Mouse (Mus musculus) MEL (cell line): ENCODE measurements around the gene Foxf2. TPM values are rescaled to one million over a fixed set of nuclear protein-coding genes. Genes with fewer than 3 reads are reported as not detected.

Experiments used
- DNase-seq: peaks from one replicate; pipeline ENCODE4 v3.0.0; 2011; ENCODE audit warnings: low read depth, low spot score
- H3K27ac ChIP-seq: 2 replicates; pipeline ENCODE4 v1.5.1; 2012; ENCODE audit warnings: low read depth, mild to moderate bottlenecking, control low read depth, low read length, moderate library complexity; ENCODE audit not compliant: control insufficient read depth
- H3K27me3 ChIP-seq, 2 experiments: fragments of 150-350 bp in 1 of 2; sonication (generic) in 1 of 2; 2 replicates each; pipeline ENCODE4 v1.6.1; 2012; ENCODE audit warnings: low read length in 2 of 2, mild to moderate bottlenecking in 2 of 2, improper control_type of control experiment in 1 of 2, moderate library complexity in 1 of 2; ENCODE audit not compliant: insufficient read depth in 2 of 2, control insufficient read depth in 1 of 2
- H3K36me3 ChIP-seq, 2 experiments: 2 replicates each; pipeline ENCODE4 v1.6.1; 2012 to 2014; ENCODE audit warnings: low read length in 2 of 2, improper control_type of control experiment in 1 of 2, inconsistent platforms in 1 of 2, mild to moderate bottlenecking in 1 of 2; ENCODE audit not compliant: insufficient read depth in 2 of 2, control insufficient read depth in 1 of 2
- H3K4me1 ChIP-seq, 2 experiments: fragments of 150-350 bp in 1 of 2; sonication (generic) in 1 of 2; 2 replicates each; pipeline ENCODE4 v1.6.1; 2012; ENCODE audit warnings: low read length in 2 of 2, improper control_type of control experiment in 1 of 2, mild to moderate bottlenecking in 1 of 2; ENCODE audit not compliant: insufficient read depth in 2 of 2, control insufficient read depth in 1 of 2
- H3K4me3 ChIP-seq, 2 experiments: fragments of 150-350 bp in 1 of 2; sonication (generic) in 1 of 2; 2 replicates each; pipeline ENCODE4 v1.5.1; 2012; ENCODE audit warnings: low read depth in 2 of 2, low read length in 2 of 2, mild to moderate bottlenecking in 2 of 2, moderate library complexity in 2 of 2, control low read depth in 1 of 2, improper control_type of control experiment in 1 of 2; ENCODE audit not compliant: control insufficient read depth in 1 of 2, insufficient read depth in 1 of 2
- H3K79me2 ChIP-seq: 2 replicates; pipeline ENCODE4 v1.6.1; 2012; ENCODE audit warnings: mild to moderate bottlenecking, low read length, moderate library complexity; ENCODE audit not compliant: control insufficient read depth, poor library complexity, insufficient read depth
- H3K9ac ChIP-seq: 2 replicates; pipeline ENCODE4 v1.6.1; 2012; ENCODE audit warnings: low read depth, mild to moderate bottlenecking, control low read depth, low read length, moderate library complexity; ENCODE audit not compliant: control insufficient read depth, poor library complexity, severe bottlenecking
- H3K9me3 ChIP-seq: fragments of 150-350 bp; sonication (generic); replicated peaks from 2 replicates; pipeline ENCODE4 v1.6.1; 2012; ENCODE audit warnings: mild to moderate bottlenecking, low read length, improper control_type of control experiment, moderate library complexity; ENCODE audit not compliant: insufficient read depth
- CHD2 ChIP-seq: IDR thresholded peaks from 2 replicates; pipeline ENCODE4 v1.6.1; 2011; ENCODE audit warnings: low read length, improper control_type of control experiment
- E2F4 ChIP-seq: IDR thresholded peaks from 2 replicates; pipeline ENCODE4 v1.6.1; 2011; ENCODE audit warnings: low read depth, low read length, improper control_type of control experiment, borderline replicate concordance
- ELF1 ChIP-seq: IDR thresholded peaks from 2 replicates; pipeline ENCODE4 v1.6.1; 2014; ENCODE audit warnings: low read depth, mild to moderate bottlenecking, inconsistent platforms, low read length, improper control_type of control experiment, moderate library complexity
- EP300 ChIP-seq, 2 experiments: IDR thresholded peaks; 2 replicates each; pipeline ENCODE4 v1.6.1; 2011; ENCODE audit warnings: improper control_type of control experiment in 2 of 2, low read length in 2 of 2, low read depth in 1 of 2, mild to moderate bottlenecking in 1 of 2
- ETS1 ChIP-seq: IDR thresholded peaks from 2 replicates; pipeline ENCODE4 v1.6.1; 2012; ENCODE audit warnings: low read depth, mild to moderate bottlenecking, inconsistent platforms, low read length, improper control_type of control experiment, moderate library complexity
- HCFC1 ChIP-seq: IDR thresholded peaks from 2 replicates; pipeline ENCODE4 v1.6.1; 2012; ENCODE audit warnings: low read depth, mild to moderate bottlenecking, inconsistent platforms, low read length, improper control_type of control experiment, moderate library complexity
- JUND ChIP-seq: IDR thresholded peaks from 2 replicates; pipeline ENCODE4 v1.6.1; 2011; ENCODE audit warnings: low read depth, mild to moderate bottlenecking, improper control_type of control experiment, low read length
- MAFK ChIP-seq: IDR thresholded peaks from 2 replicates; pipeline ENCODE4 v1.6.1; 2011; ENCODE audit warnings: low read depth, mild to moderate bottlenecking, low read length, improper control_type of control experiment, borderline replicate concordance
- MAX ChIP-seq: IDR thresholded peaks from 2 replicates; pipeline ENCODE4 v1.6.1; 2011; ENCODE audit warnings: low read length, improper control_type of control experiment
- MEF2A ChIP-seq: IDR thresholded peaks from 2 replicates; pipeline ENCODE4 v1.6.1; 2014; ENCODE audit warnings: low read depth, mild to moderate bottlenecking, inconsistent platforms, low read length, improper control_type of control experiment; ENCODE audit not compliant: poor library complexity, insufficient replicate concordance, severe bottlenecking; ENCODE audit errors: extremely low read depth
- MYC ChIP-seq: IDR thresholded peaks from 2 replicates; pipeline ENCODE4 v1.6.1; 2011; ENCODE audit warnings: low read depth, mild to moderate bottlenecking, low read length, improper control_type of control experiment, moderate library complexity
- POLR2A ChIP-seq, 2 experiments: IDR thresholded peaks; 2 replicates each; pipeline ENCODE4 v1.6.1; 2011 to 2012; ENCODE audit warnings: low read length in 2 of 2, mild to moderate bottlenecking in 2 of 2, control low read depth in 1 of 2, improper control_type of control experiment in 1 of 2, low read depth in 1 of 2, moderate library complexity in 1 of 2; ENCODE audit not compliant: control insufficient read depth in 1 of 2, insufficient read depth in 1 of 2, poor library complexity in 1 of 2
- POLR2AphosphoS2 ChIP-seq: IDR thresholded peaks from 2 replicates; pipeline ENCODE4 v1.6.1; 2011; ENCODE audit warnings: low read length, improper control_type of control experiment
- RAD21 ChIP-seq: IDR thresholded peaks from 2 replicates; pipeline ENCODE4 v1.6.1; 2011; ENCODE audit warnings: mild to moderate bottlenecking, low read depth, low read length, improper control_type of control experiment
- SIN3A ChIP-seq: IDR thresholded peaks from 2 replicates; pipeline ENCODE4 v1.6.1; 2012; ENCODE audit warnings: low read length, improper control_type of control experiment, inconsistent platforms
- SMC3 ChIP-seq: IDR thresholded peaks from 2 replicates; pipeline ENCODE4 v1.6.1; 2011; ENCODE audit warnings: low read depth, low read length, improper control_type of control experiment
- TBP ChIP-seq: IDR thresholded peaks from 2 replicates; pipeline ENCODE4 v1.8.0; 2011; ENCODE audit warnings: low read depth, low read length, improper control_type of control experiment
- TCF12 ChIP-seq: IDR thresholded peaks from 2 replicates; pipeline ENCODE4 v1.6.1; 2014; ENCODE audit warnings: low read depth, mild to moderate bottlenecking, inconsistent platforms, low read length, improper control_type of control experiment, moderate library complexity
- USF1 ChIP-seq: IDR thresholded peaks from 2 replicates; pipeline ENCODE4 v1.6.1; 2014; ENCODE audit warnings: low read depth, mild to moderate bottlenecking, inconsistent platforms, low read length, improper control_type of control experiment, moderate library complexity
- USF2 ChIP-seq, 2 experiments: IDR thresholded peaks; 2 replicates each; pipeline ENCODE4 v1.6.1; 2011 to 2012; ENCODE audit warnings: improper control_type of control experiment in 2 of 2, low read length in 2 of 2, borderline replicate concordance in 1 of 2, inconsistent platforms in 1 of 2, low read depth in 1 of 2, mild to moderate bottlenecking in 1 of 2; ENCODE audit not compliant: insufficient read depth in 1 of 2
- ZNF384 ChIP-seq: IDR thresholded peaks from 2 replicates; pipeline ENCODE4 v1.6.1; 2012; ENCODE audit warnings: low read depth, mild to moderate bottlenecking, inconsistent platforms, low read length, improper control_type of control experiment
- polyA plus RNA-seq, 2 experiments: library from polyadenylated mRNA; stranded (reverse) in 1 of 2; unstranded in 1 of 2; fragments of >175 nt in 1 of 2; fragments of >200 nt in 1 of 2; gene quantifications; 2 replicates each; pipeline versions ENCODE4 v1.2.1 to v1.2.4; 2012; ENCODE audit warnings: low replicate concordance in 2 of 2, low read depth in 1 of 2; ENCODE audit not compliant: insufficient read length in 2 of 2, insufficient read depth in 1 of 2, missing spikeins in 1 of 2
- total RNA-seq: library from RNA; depleted of rRNA; stranded (reverse); fragments of 300-350 nt; gene quantifications from 2 replicates; pipeline ENCODE4 v1.2.3, GENCODE M21; 2012

The Foxf2 gene
- total and polyA plus RNA-seq, 3 experiments = not detected

- no peak for TF ChIP-seq MEF2A
- no peak for TF ChIP-seq TCF12
- TF ChIP-seq RAD21 = no peak
- TF ChIP-seq HCFC1 = no peak
- TF ChIP-seq ETS1 = no peak
- TF ChIP-seq ELF1 = no peak
- no peak for TF ChIP-seq TBP
- no peak for TF ChIP-seq SIN3A
- no peak for TF ChIP-seq EP300 (IDR thresholded peaks at IDR 0.05; ENCODE audit: low read depth in 1 of 2, low read length in 2 of 2)
- TF ChIP-seq POLR2A (IDR thresholded peaks at IDR 0.05; ENCODE audit: control insufficient read depth in 1 of 2, insufficient read depth in 1 of 2, low read depth in 1 of 2, low read length in 2 of 2, poor library complexity in 1 of 2) = no peak
- TF ChIP-seq MAX = no peak
- TF ChIP-seq SMC3 = no peak
- no peak for TF ChIP-seq ZNF384
- TF ChIP-seq POLR2AphosphoS2 = no peak
- TF ChIP-seq MAFK = no peak
- no peak for TF ChIP-seq CHD2
- no peak for TF ChIP-seq JUND
- no peak for TF ChIP-seq MYC
- TF ChIP-seq, all 39 proteins: peak for 0
- no peak overlapping the region for H3K9ac ChIP-seq
- H3K79me2 ChIP-seq = no peaks in the 10 kb centered on the region
- no peaks in the 10 kb centered on the region for H3K4me1 ChIP-seq
- peaks cover 0 to 3% of the 10 kb centered on the region in 2 experiments; a peak in 1 of 4 replicates for H3K27me3 ChIP-seq
- no peak for DNase-seq
- no peak overlapping the region for H3K27ac ChIP-seq
- no peak overlapping the region for H3K4me3 ChIP-seq
- H3K9me3 ChIP-seq = no peaks in the 10 kb centered on the region
- no peaks in the 10 kb centered on the region for H3K36me3 ChIP-seq
These were observed 39.8 kb downstream of the Foxf2 start for GRCm38 (mm10) chr13:31665376-31665775.

GRCm38 (mm10) chr13:31667919-31668524 is 42.4 kb downstream of the Foxf2 start:
- no peak overlapping the region for H3K4me3 ChIP-seq
- no peaks in the 10 kb centered on the region for H3K9me3 ChIP-seq
- H3K27me3 ChIP-seq = peaks cover 0 to 1% of the 10 kb centered on the region in 2 experiments; a peak in 1 of 4 replicates
- no peak for DNase-seq
- no peaks in the 10 kb centered on the region for H3K79me2 ChIP-seq
- H3K9ac ChIP-seq = no peak overlapping the region
- no peaks in the 10 kb centered on the region for H3K4me1 ChIP-seq
- TF ChIP-seq ETS1 (no peak), USF1 (no peak), TCF12 (no peak), USF2 (IDR thresholded peaks at IDR 0.05; ENCODE audit: borderline replicate concordance in 1 of 2, insufficient read depth in 1 of 2, low read depth in 1 of 2, low read length in 2 of 2) (no peak), E2F4 (no peak)
- H3K36me3 ChIP-seq = no peaks in the 10 kb centered on the region
- no peak overlapping the region for H3K27ac ChIP-seq
